In genomic region chr12:25164724-25165123, GRCm38 (mm10) we compare ENCODE assay signal across 14 mouse cellular contexts.
A peak's percentile ranks its signal among the peaks of the same experiment; 100 is the strongest.
DNase-seq lines count a peak whose midpoint lies in the region; ATAC-seq and TF ChIP-seq lines count a peak whose summit lies in the region.
"Had no signal": no experiment of that assay in that cellular context is flagged by ENCODE, and none has a peak within 500 bp of the region (broad histone marks: within the 10 kb centered on the region; RNA-seq: fewer than 3 reads in every experiment).

No protein-coding gene starts in this region.

- peaks cover 73% of the 10 kb centered on the region for H3K4me1 ChIP-seq in forebrain, embryonic 10.5 days
- peaks cover 23% of the 10 kb centered on the region for H3K4me1 ChIP-seq in forebrain, embryonic 13.5 days
- no peaks in the 10 kb centered on the region for H3K4me1 ChIP-seq in midbrain, postnatal 0 days (ENCODE audit: insufficient read depth, low read length)

- H3K4me3 ChIP-seq in forebrain, embryonic 10.5 days, result no peak overlapping the region
- H3K4me3 ChIP-seq in forebrain, embryonic 13.5 days, result no peak overlapping the region
- H3K4me3 ChIP-seq in midbrain, postnatal 0 days (ENCODE audit: low read depth, low read length), result no peak overlapping the region
- H3K4me3 ChIP-seq: embryonic facial prominence, embryonic 15.5 days; neural tube, embryonic 15.5 days had no signal

- no peak for DNase-seq in forebrain, embryonic 10.5 days (ENCODE audit: extremely low spot score, low spot score)
- peak; percentile 79 for DNase-seq in 416B (ENCODE audit: low read depth)
- peak; percentile 20 for DNase-seq in brain, adult 2 months (ENCODE audit: low read depth, low spot score)
- peak; percentile 39 for DNase-seq in naive thymus-derived CD4-positive, alpha-beta T cell, adult 2 months (ENCODE audit: low read depth)
- no peak for DNase-seq in embryo, embryonic 9.5 days (ENCODE audit: extremely low spot score)
- DNase-seq in layer of hippocampus, postnatal 14 days (ENCODE audit: low spot score in 2 of 2), result no peak
- DNase-seq in midbrain, postnatal 0 days (ENCODE audit: low spot score), result no peak
- DNase-seq: cerebellum, adult 9-11 months; layer of hippocampus, postnatal 36 days; right cerebral cortex, postnatal 4 days had no signal

- H3K27me3 ChIP-seq in forebrain, embryonic 10.5 days (ENCODE audit: poor library complexity, severe bottlenecking), result no peaks in the 10 kb centered on the region; the same call in 1 of the 2 replicates
- H3K27me3 ChIP-seq in forebrain, embryonic 13.5 days, result no peaks in the 10 kb centered on the region; the same call in 1 of the 2 replicates
- no peaks in the 10 kb centered on the region for H3K27me3 ChIP-seq in midbrain, postnatal 0 days (ENCODE audit: insufficient read depth, low read length)
- H3K27me3 ChIP-seq: embryonic facial prominence, embryonic 15.5 days; neural tube, embryonic 15.5 days had no signal

- peak overlapping the region; percentile 54 for H3K27ac ChIP-seq in forebrain, embryonic 10.5 days
- H3K27ac ChIP-seq in forebrain, embryonic 13.5 days, result no peak overlapping the region
- no peak overlapping the region for H3K27ac ChIP-seq in midbrain, postnatal 0 days (ENCODE audit: low read depth, low read length)
- H3K27ac ChIP-seq: embryonic facial prominence, embryonic 15.5 days; neural tube, embryonic 15.5 days had no signal

- H3K4me2 ChIP-seq in forebrain, embryonic 13.5 days, result no peak overlapping the region
- H3K4me2 ChIP-seq in midbrain, postnatal 0 days (ENCODE audit: low read depth, low read length, poor library complexity, severe bottlenecking), result no peak overlapping the region
- H3K4me2 ChIP-seq: embryonic facial prominence, embryonic 15.5 days; liver, embryonic 11.5 days; neural tube, embryonic 15.5 days had no signal

- no peak for TF ChIP-seq CTCF in midbrain, postnatal 0 days (IDR thresholded peaks at IDR 0.05)

- no peak overlapping the region for H3K9ac ChIP-seq in forebrain, embryonic 13.5 days
- H3K9ac ChIP-seq in midbrain, postnatal 0 days (replicated peaks; ENCODE audit: low read length, poor library complexity, severe bottlenecking), result no peak overlapping the region
- H3K9ac ChIP-seq: embryonic facial prominence, embryonic 15.5 days; neural tube, embryonic 15.5 days had no signal

- no peaks in the 10 kb centered on the region for H3K36me3 ChIP-seq in forebrain, embryonic 10.5 days (replicated peaks)
- H3K36me3 ChIP-seq in forebrain, embryonic 13.5 days (ENCODE audit: poor library complexity, severe bottlenecking), result no peaks in the 10 kb centered on the region
- peaks cover 7% of the 10 kb centered on the region; the same call in 1 of the 2 replicates for H3K36me3 ChIP-seq in midbrain, postnatal 0 days (ENCODE audit: insufficient read depth, low read length)
- H3K36me3 ChIP-seq: embryonic facial prominence, embryonic 15.5 days; neural tube, embryonic 15.5 days had no signal

- H3K9me3 ChIP-seq in forebrain, embryonic 10.5 days, result no peaks in the 10 kb centered on the region
- H3K9me3 ChIP-seq in forebrain, embryonic 13.5 days (replicated peaks), result no peaks in the 10 kb centered on the region
- H3K9me3 ChIP-seq in midbrain, postnatal 0 days (ENCODE audit: low read length), result no peaks in the 10 kb centered on the region
- H3K9me3 ChIP-seq: embryonic facial prominence, embryonic 15.5 days; neural tube, embryonic 15.5 days had no signal

- no peak for ATAC-seq in forebrain, embryonic 13.5 days
- ATAC-seq in midbrain, postnatal 0 days (ENCODE audit: low FRiP score), result no peak

- 83% methylated on average over 1 of the region's 1 CpGs for WGBS in forebrain, embryonic 10.5 days
- 83% methylated on average over 1 of the region's 1 CpGs for WGBS in forebrain, embryonic 13.5 days
- WGBS in midbrain, postnatal 0 days, result 96% methylated on average over 1 of the region's 1 CpGs

Comparison
In these comparisons a context has a peak if more than half of its experiments do, and no peak if none do; other contexts are left out.
1. DNase-seq: peak in 416B (single experiment), brain, adult 2 months (single experiment) and naive thymus-derived CD4-positive, alpha-beta T cell, adult 2 months (single experiment); none in forebrain, embryonic 10.5 days (single experiment), embryo, embryonic 9.5 days (single experiment), layer of hippocampus, postnatal 14 days (0 of 2) and midbrain, postnatal 0 days (single experiment).